Mouse (Mus musculus) spleen, adult 12 weeks (tissue): Measurements from ENCODE around the gene Borcs7.

Source experiments
- DNase-seq: peaks from one replicate; pipeline ENCODE4 v3.0.0; 2022; ENCODE audit warnings: low spot score

The Borcs7 gene

GRCm38 (mm10) chr19:46689460-46690372, at the start of gene Borcs7:
Gene Borcs7, plus strand, starts transcription at chr19:46689906.
- DNase-seq: peak; percentile 73

DNA sequence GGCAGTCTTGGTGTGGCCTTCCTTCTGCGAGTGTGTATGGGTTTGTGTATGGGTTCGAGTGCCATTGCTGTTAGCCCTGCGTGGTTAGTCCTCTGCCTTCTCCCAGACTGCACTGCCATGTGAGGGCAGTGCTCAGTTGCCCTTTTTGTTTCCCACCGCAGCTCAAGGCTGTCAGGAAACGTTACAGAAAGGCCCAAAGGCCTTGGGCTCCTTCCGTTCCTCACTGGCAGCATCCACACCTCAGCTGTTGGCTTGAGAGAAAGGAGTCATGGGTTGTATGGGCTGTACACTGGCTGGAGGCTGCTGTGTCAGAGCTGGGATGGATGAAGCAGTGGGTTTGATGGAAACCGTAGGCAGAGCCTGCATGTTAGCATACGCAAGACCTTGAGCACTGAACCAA, 48.9 kb upstream of the Borcs7 start:
- no peak for DNase-seq

DNA sequence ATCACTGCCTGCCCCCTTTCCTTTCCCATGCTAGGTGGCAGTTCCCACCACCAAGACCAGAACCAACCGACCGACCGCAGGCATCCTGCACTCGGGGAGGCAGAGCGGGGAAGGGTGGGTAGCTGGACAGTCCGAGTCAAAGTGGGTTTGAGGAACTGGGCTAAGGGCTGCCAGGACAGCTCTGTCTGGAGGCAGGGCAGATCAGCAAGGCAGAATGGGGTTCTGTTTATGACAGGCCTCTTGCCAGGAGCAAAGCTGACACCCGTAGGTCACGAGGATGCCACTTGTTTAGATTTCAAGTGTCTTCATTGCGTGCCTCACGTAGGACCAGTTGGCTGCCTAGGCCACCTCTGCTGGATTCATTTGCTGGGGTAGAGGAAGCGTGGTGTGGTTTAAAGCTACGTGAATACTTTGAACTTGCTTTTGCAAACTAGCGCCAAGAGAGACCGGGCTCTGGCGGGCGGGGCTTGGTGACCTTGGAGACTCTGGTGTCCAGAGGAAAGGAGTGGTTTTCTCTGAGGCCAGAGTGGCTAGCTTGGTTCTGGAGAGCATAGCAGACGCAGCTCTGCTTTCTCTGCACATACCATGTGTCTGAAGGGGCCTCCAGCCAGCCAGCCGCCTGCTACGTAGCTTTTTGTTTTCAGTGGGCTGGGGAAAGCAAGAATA, 48.2 kb upstream of the Borcs7 start:
- DNase-seq: no peak

- DNase-seq: no peak
Observed at GRCm38 (mm10) chr19:46642136-46642753, 47.5 kb upstream of the Borcs7 start.

DNA sequence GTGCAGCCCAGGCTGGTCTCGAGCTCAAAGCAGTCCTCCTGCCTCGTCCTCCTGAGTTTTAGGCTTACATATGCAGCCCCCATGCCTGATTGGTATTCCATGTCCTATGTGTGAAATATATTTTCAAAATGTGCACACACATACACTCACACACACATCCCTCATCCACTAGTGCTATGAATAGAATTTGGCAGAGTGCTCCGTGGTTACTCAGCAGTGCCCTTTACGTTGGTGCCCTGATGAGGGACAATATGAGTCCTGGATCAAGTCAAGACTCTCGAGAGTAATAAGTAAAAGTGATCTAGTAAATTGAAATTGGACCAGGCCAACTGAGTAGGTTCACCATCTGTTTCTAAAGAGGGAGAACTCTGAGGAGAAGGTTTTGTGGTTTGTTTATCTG, 46.5 kb upstream of the Borcs7 start:
- DNase-seq: no peak

DNA sequence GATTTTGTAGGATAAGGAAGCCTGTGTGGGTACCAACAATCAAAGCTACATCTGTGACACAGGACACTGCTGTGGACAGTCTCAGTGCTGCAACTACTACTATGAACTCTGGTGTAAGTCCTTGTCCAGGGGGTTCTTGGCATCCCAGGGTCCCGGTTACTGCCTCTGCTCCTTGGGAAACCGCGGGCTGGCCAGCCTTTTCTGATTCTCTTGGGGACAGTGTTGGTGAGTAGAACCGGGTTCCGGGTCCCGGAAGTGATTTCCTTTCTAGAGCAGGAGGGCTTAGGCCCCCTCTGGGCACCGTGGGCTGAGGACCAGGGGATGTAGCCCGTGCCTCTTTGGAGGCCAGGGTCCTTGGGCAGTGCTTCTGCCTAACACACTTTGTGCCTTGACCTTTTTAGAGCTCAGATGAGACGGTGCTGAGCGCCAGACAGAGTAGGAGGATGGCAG, 45.3 kb upstream of the Borcs7 start:
- DNase-seq: no peak

DNA sequence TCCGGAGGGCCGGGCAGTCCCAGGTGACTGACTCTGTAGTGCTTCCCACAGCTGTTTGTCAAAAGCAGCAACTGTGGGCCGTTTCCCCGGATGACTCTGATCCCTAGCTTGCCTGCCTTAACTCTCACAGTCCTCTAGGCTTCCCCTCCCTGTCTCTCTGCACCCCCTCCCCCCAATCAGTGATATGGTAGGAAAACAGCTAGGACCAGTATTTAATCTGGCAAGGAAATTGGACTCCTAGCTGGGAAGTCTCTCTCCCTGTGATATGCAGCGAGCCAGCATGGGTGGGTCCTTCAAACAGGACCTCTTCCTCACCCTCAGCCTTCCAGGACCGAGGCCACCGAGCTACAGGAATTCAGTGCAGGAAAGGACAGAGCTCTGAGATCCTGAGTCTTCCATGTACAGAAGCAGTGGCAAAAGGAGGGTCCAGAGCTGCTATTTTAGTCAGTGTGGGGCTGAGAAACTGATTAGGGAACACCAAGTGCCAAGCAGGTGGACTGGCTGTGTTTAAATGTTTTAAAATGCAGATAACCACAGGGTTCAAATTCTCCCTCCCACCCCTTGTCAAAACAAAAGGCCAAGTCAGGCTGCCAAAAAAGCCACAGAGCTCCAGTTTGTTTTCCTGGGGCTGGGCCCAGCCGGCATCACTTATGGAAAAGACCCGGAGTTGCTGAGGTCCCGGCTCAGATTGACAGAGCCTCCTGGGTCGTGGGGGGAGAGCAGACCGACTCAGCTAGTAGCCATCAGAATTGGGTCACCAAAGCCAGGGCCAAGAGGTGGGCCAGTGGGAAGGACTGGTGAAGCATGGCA, 44.7 kb upstream of the Borcs7 start:
- no peak for DNase-seq

- DNase-seq: no peak
Observed at GRCm38 (mm10) chr19:46646041-46646481, 43.6 kb upstream of the Borcs7 start.

DNA sequence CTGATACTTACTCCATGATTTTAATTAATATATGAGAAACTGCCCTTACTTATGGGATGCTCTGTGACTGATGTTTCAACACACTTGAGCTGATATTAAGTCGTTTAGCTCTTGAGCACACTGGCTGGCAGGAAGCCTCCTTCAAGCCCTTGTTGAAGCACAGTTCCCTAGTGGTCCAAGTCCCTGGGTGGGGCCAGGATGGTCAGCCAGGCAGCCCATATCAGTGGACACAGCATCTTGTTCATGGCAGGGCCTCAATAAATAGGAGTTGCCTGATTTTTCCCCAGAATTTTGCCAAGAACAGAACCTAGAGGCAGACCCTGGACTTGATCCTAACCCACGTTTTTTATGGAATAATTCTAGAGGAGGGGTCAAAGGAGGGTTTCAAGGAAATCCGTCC, 42.5 kb upstream of the Borcs7 start:
- DNase-seq: no peak

GRCm38 (mm10) chr19:46647850-46648249, 41.9 kb upstream of the Borcs7 start:
- DNase-seq: no peak

DNA sequence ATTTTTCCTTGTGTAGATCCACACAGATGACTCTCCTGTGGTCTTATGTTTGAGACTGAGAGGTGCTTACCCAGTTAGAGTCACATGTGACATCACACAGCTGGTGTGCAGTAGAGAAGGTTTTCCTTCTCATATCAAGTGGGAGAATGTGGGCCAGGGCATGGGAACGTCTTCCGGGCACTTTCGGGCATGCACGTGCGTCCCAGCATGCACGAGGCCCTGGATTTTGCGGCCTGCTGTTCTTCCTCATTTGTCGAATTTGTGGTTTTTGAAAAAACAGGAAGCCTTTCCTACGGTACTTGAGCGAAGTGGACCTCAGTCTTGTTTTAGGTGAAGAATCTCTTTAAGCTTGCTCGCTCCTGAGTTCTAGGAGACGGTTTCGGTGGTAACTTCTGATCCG, 41.1 kb upstream of the Borcs7 start:
- DNase-seq: no peak

DNA sequence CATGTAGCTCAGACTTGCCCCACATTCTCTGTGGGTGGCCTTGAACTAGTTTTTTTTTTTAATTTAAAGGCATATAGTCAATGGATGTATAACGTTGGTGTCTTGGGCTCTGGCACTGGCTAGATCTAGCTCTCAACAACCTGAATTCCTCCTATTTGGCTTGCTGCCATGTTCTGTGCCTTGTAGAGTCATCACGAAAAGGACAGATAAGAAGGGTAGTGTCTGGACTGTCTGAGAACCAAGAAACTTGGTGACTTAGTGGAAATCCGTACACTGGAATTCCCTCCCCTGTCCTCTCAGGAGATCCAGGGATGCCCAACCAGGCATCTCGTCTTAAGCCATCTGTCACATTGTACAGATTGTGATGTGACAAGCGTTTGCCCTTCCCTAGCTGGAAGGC, 36.5 kb upstream of the Borcs7 start:
- no peak for DNase-seq

DNA sequence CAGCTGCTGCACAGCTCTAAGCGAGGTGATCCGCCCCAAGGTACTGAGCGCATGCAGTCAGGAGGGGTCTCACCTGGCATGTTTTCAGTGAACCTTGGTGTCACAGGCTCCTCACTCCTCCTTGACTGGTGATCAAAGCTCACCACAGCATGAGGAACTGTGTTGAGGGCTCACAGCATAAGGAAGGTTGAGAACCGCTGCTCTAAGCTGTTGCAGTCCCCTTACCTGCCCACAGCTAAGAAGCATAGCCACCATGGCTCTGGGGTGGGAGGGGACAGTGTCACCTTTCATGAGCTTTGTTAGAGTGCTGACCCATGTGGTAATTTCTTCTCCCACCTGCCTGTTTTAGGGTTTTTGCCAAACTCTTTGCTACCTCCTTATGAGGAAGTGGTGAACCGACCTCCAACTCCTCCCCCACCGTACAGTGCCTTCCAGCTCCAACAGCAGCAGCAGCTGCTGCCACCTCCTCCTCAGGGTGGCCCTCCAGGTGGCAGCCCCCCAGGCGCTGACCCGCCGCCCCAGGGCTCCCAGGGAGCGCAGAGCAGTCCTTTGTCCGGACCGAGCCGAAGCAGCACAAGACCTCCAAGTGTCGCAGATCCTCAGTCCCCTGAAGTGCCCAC, 36.0 kb upstream of the Borcs7 start:
- no peak for DNase-seq

DNA sequence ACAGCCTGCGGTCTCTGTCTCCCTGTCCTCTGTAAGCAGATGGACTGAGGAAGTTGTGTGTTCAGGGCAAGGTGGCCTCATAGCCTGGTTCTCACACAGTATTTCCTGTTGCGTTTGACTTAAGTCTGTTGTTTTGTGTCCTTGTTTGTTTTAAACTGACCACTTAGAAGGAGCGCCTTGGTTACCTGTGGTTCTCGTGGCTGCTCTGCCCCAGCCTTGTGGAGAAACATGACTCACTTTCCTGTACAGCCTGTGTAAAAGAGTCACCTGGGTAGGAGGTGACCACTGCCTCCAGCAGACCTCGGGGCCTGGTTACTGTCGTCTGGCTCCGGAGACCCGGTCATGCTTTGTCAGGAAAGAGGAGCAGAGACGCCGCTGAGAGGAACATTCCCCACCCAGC, 34.1 kb upstream of the Borcs7 start:
- no peak for DNase-seq

DNA sequence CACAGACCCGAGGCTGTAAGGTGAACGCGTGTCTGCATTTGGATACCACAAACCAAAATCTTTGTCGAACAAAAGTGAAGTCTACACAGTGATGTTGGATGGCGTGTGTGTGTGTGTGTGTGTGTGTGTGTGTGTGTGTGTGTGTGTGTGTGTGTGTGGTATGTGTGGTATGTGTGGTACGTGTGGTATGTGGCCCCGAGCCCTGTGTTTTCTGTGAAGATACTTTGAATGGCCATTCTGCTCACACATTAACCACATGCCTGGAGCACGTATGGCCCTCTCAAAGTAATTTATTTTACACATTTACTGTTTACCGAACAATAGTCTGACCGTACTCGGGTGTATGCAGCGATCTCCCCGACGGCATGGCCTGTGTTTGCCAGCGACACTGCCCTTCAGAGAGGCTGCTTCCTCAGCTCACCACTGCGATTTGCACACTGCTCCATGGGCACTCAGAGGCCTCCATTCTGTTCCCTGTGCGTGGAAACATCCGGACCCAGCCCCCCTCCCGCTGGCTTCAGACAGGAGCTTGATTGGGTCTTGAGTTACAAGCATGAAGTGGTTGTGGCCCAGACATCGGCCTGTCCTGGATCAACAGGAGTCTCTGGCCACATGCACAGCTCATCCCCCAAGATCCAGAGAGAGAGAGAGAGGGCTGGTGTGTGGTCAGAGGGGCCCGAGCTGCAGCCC, 33.4 kb upstream of the Borcs7 start:
- DNase-seq: no peak

- DNase-seq: no peak
Observed at GRCm38 (mm10) chr19:46657339-46658020, 32.2 kb upstream of the Borcs7 start.

GRCm38 (mm10) chr19:46658348-46658747, 31.4 kb upstream of the Borcs7 start:
- no peak for DNase-seq

GRCm38 (mm10) chr19:46658851-46659250, 30.9 kb upstream of the Borcs7 start:
- DNase-seq: no peak

- no peak for DNase-seq
Observed at GRCm38 (mm10) chr19:46661511-46661910, 28.2 kb upstream of the Borcs7 start.

DNA sequence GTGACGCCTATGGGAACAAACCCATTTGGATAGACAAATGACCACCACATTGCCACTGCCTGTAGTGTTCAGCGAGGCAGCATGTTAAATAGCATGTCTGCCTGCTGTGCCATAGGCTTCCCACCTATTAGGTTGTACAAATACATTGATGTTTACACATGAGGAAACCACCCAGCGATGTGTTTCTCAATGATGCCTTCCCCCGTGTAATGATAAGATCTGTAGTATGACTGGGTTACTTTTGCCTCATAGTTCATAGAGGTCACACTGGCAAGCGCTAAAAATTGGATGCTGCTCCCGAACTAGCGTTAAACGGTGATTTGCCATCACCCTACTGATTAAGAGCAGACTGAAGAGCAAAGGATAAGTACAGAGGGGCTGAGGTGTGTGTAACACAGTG, 27.5 kb upstream of the Borcs7 start:
- DNase-seq: no peak
